Mouse (Mus musculus) forebrain, embryonic 12.5 days (tissue): Measurements from ENCODE around the gene Slc36a4. TPM values are rescaled to one million over a fixed set of nuclear protein-coding genes. Genes with fewer than 3 reads are reported as not detected.
A peak's percentile ranks its signal among the peaks of the same experiment; 100 is the strongest.

ENCODE experiments used
- ATAC-seq: fragments of 200-750 bp; cut with Nextera tagmentation; 2 replicates; pipeline ENCODE4 v1.8.0; 2017; ENCODE audit warnings: moderate TSS enrichment; ENCODE audit not compliant: low FRiP score
- H3K27ac ChIP-seq: fragments of 300-500 bp; sonication (generic); 2 replicates; pipeline ENCODE4 v1.5.1; 2016; ENCODE audit warnings: mild to moderate bottlenecking
- H3K27me3 ChIP-seq: fragments of 300-500 bp; sonication (generic); 2 replicates; pipeline ENCODE4 v1.6.1; 2016; ENCODE audit warnings: mild to moderate bottlenecking
- H3K36me3 ChIP-seq: fragments of 300-500 bp; sonication (generic); replicated peaks from 2 replicates; pipeline ENCODE4 v1.6.1; 2016; ENCODE audit warnings: mild to moderate bottlenecking
- H3K4me1 ChIP-seq: fragments of 300-500 bp; sonication (generic); 2 replicates; pipeline ENCODE4 v1.6.1; 2016
- H3K4me2 ChIP-seq: fragments of 300-500 bp; sonication (generic); 2 replicates; pipeline ENCODE4 v1.6.1; 2016; ENCODE audit warnings: mild to moderate bottlenecking, moderate library complexity
- H3K4me3 ChIP-seq: fragments of 300-500 bp; sonication (generic); replicated peaks from 2 replicates; pipeline ENCODE4 v1.5.1; 2016; ENCODE audit warnings: mild to moderate bottlenecking
- H3K9ac ChIP-seq: fragments of 300-500 bp; sonication (generic); 2 replicates; pipeline ENCODE4 v1.6.1; 2016; ENCODE audit warnings: mild to moderate bottlenecking
- H3K9me3 ChIP-seq: fragments of 300-500 bp; sonication (generic); 2 replicates; pipeline ENCODE4 v1.6.1; 2016
- WGBS: fragments of 180-500 bp; shearing (Covaris S2); methylation state at CpG from one replicate; pipeline ENCODE4 v1.1.7; 2016; 5-methylcytosine and 5-hydroxymethylcytosine counted together
- polyA plus RNA-seq: library from polyadenylated mRNA; unstranded; fragments of >200 nt; fragmentation: Nextera tagmentation; extraction: Ambion mirVana; gene quantifications from 2 replicates; pipeline ENCODE4 v1.2.1, GENCODE M21; 2016

Gene Slc36a4
- polyA plus RNA-seq, 1 experiment from 2014 or later, result 22.3 TPM

DNA sequence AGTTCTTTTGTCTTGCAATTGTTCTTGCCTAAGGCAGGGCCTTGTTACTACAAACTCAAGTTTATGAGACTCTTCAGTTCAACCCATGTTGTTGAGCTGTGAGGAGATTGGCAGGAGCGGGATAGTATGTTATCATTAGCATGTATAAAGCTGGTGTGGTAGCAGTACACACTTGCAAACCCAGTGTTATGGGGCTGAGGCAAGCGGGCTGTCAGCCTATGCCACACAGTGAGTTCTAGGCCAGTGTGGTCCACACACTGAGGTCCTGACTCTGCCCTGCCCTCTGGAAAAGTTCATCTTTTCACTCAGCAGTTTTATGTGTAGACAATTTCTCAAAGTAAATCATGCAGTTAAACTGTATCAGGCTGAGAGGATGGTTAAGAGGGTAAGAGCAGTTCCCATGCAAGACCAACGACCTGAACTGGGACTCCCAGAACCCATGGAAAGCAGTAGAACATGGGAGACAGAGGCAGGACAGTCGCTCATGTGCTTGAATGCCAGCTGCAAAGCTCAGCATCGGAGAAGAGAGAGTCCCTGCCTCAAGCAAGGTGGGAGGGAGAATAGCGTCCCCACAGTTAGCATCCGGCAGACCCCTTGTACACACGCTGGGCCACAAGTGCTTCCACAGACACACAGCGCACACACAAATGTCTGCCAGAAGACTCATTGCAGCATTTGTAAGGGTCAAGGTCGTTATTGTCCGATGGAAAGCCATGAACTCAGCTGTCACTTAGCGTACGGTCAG lies 1.5 kb downstream of the Slc36a4 start:
- Histone ChIP-seq H3K4me1 (peaks cover 25% of the 10 kb centered on the region), H3K9ac (peak overlapping the region; percentile 90; the same call in 1 of the 2 replicates)

GRCm38 (mm10) chr9:15711676-15712075 lies 2.1 kb downstream of the Slc36a4 start:
- Histone ChIP-seq H3K9me3 (no peaks in the 10 kb centered on the region), H3K4me1 (peaks cover 25% of the 10 kb centered on the region), H3K36me3 (no peaks in the 10 kb centered on the region), H3K4me2 (0 out of 2 replicates have a peak overlapping the region, but pooled peaks have one; percentile 89), H3K27ac (no peak overlapping the region), H3K27me3 (no peaks in the 10 kb centered on the region), H3K9ac (no peak overlapping the region), H3K4me3 (no peak overlapping the region; the same call in 1 of the 2 replicates)
- WGBS, result 91% methylated on average over 7 of the region's 7 CpGs
- no peak for ATAC-seq

More for the DNA sequence above, 1.5 kb downstream of the Slc36a4 start:
- peak overlapping the region; percentile 89 for H3K4me2 ChIP-seq
- H3K36me3 ChIP-seq, result no peaks in the 10 kb centered on the region
- no peaks in the 10 kb centered on the region for H3K9me3 ChIP-seq
- H3K4me3 ChIP-seq, result peak overlapping the region; percentile 70
- no peak for ATAC-seq
- no peaks in the 10 kb centered on the region for H3K27me3 ChIP-seq
- WGBS, result 88% methylated on average over 13 of the region's 13 CpGs
- H3K27ac ChIP-seq, result no peak overlapping the region

- WGBS, result 86% methylated on average over 4 of the region's 4 CpGs
- ATAC-seq, result no peak
Observed at GRCm38 (mm10) chr9:15714792-15715191, 5.3 kb downstream of the Slc36a4 start.

DNA sequence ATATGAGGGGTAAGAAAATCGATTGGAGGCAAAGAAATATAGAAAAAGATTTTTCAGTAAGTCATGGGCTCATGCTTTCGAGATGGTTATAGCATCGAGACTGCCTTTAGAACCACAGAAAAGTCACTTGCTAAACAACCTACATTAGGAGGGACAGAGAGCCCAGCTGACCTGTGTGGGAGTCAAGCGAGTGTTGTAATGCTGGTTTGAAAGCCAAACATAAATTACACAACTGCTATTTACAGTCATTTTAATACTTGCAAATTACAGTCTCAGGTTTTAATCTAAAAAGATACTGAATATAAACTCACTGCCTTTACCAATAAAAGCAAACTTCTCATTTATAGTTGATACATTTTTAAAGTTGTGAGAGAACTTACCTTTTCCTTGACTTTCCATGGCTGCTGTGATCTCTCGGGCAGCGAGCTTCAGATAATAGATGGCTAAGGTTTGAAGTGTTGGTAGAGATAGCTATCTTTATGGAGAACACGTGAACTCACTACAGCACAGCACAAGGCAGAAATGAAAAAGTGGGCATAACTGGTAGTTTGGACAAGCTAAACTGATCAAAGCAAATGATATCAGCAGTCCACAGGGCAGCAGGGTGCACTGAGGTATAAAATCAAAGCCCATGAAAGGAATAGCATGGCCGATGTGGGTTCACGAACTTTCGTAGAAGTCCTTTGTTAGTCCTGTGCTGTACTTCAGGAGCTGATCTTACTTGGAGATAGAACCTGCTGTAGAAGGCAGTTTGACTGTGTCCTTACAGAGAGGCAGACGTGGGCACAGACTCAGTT lies 5.9 kb downstream of the Slc36a4 start:
- H3K27me3 ChIP-seq, result no peaks in the 10 kb centered on the region
- no peak overlapping the region for H3K27ac ChIP-seq
- H3K4me3 ChIP-seq, result no peak overlapping the region
- no peaks in the 10 kb centered on the region for H3K36me3 ChIP-seq
- peaks cover 22% of the 10 kb centered on the region for H3K4me1 ChIP-seq
- 88% methylated on average over 11 of the region's 11 CpGs for WGBS
- ATAC-seq, result no peak
- H3K9ac ChIP-seq, result no peak overlapping the region
- no peaks in the 10 kb centered on the region for H3K9me3 ChIP-seq
- no peak overlapping the region for H3K4me2 ChIP-seq

More at GRCm38 (mm10) chr9:15714792-15715191, 5.3 kb downstream of the Slc36a4 start:
- Histone ChIP-seq H3K27ac (no peak overlapping the region), H3K4me2 (no peak overlapping the region), H3K9me3 (no peaks in the 10 kb centered on the region), H3K4me3 (no peak overlapping the region), H3K27me3 (no peaks in the 10 kb centered on the region), H3K4me1 (peaks cover 25% of the 10 kb centered on the region), H3K9ac (no peak overlapping the region), H3K36me3 (no peaks in the 10 kb centered on the region)

DNA sequence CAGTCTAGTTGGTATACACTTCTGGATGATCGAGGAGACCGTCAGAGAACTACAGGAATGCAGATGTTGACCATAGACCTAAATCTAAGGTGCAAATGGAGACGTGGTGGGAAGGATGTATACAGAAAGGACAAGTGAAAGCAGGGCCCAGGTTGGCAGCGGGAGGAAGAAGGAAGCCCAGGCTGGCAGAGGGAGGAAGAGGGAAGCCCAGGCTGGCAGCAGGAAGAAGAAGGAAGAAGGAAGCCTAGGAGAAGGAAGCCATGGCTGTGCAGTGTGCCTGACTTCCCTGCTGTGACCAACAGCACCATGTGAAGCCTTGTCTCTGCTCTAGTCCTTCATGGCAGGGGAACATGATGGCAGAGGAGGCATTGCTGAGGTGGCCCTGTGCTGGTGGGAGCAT lies 7.8 kb downstream of the Slc36a4 start:
- H3K9me3 ChIP-seq, result no peaks in the 10 kb centered on the region
- H3K36me3 ChIP-seq, result peaks cover under 1% of the 10 kb centered on the region; the same call in 1 of the 2 replicates
- WGBS, result 94% methylated on average over 4 of the region's 4 CpGs
- no peak overlapping the region for H3K4me2 ChIP-seq
- no peak overlapping the region for H3K27ac ChIP-seq
- no peak for ATAC-seq
- peaks cover 17% of the 10 kb centered on the region for H3K4me1 ChIP-seq
- H3K27me3 ChIP-seq, result no peaks in the 10 kb centered on the region
- H3K9ac ChIP-seq, result no peak overlapping the region
- no peak overlapping the region for H3K4me3 ChIP-seq

- Histone ChIP-seq H3K27me3 (no peaks in the 10 kb centered on the region), H3K4me2 (no peak overlapping the region), H3K9me3 (no peaks in the 10 kb centered on the region), H3K4me3 (no peak overlapping the region), H3K4me1 (peaks cover 16% of the 10 kb centered on the region), H3K36me3 (peaks cover 6% of the 10 kb centered on the region; the same call in 1 of the 2 replicates), H3K27ac (no peak overlapping the region), H3K9ac (no peak overlapping the region)
- 89% methylated on average over 6 of the region's 6 CpGs for WGBS
- no peak for ATAC-seq
Observed at GRCm38 (mm10) chr9:15718295-15718694, 8.8 kb downstream of the Slc36a4 start.

GRCm38 (mm10) chr9:15719594-15719993 lies 10.1 kb downstream of the Slc36a4 start:
- H3K4me1 ChIP-seq, result peaks cover 16% of the 10 kb centered on the region
- H3K9ac ChIP-seq, result no peak overlapping the region
- H3K4me3 ChIP-seq, result no peak overlapping the region
- WGBS, result 90% methylated on average over 14 of the region's 14 CpGs
- no peak overlapping the region for H3K4me2 ChIP-seq
- H3K27me3 ChIP-seq, result no peaks in the 10 kb centered on the region
- no peaks in the 10 kb centered on the region for H3K9me3 ChIP-seq
- peaks cover 19% of the 10 kb centered on the region for H3K36me3 ChIP-seq
- no peak overlapping the region for H3K27ac ChIP-seq
- no peak for ATAC-seq

DNA sequence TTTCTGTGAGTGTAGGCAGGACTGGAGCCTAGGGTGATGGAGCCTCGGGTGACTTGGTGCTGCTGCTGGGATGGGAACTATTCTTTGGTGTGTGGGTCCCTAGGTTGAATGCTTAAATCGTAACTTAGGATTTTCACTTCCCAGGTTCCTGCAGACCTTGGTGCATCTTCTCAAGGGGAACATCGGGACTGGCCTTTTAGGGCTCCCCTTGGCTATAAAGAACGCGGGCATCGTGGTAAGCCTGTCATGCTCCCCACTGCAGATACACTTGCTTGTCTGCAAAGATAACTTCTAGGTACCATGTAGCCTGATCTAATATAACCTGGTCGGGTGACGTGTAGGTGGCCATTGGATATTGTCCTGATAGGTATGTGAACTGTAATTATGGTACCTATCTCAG lies 11.0 kb downstream of the Slc36a4 start:
- H3K9ac ChIP-seq, result no peak overlapping the region
- peaks cover 27% of the 10 kb centered on the region for H3K36me3 ChIP-seq
- no peaks in the 10 kb centered on the region for H3K9me3 ChIP-seq
- no peak overlapping the region for H3K4me2 ChIP-seq
- H3K4me3 ChIP-seq, result no peak overlapping the region
- H3K4me1 ChIP-seq, result peaks cover 16% of the 10 kb centered on the region
- no peaks in the 10 kb centered on the region for H3K27me3 ChIP-seq
- H3K27ac ChIP-seq, result peak overlapping the region; percentile 68
- WGBS, result 91% methylated on average over 8 of the region's 8 CpGs
- ATAC-seq, result no peak

DNA sequence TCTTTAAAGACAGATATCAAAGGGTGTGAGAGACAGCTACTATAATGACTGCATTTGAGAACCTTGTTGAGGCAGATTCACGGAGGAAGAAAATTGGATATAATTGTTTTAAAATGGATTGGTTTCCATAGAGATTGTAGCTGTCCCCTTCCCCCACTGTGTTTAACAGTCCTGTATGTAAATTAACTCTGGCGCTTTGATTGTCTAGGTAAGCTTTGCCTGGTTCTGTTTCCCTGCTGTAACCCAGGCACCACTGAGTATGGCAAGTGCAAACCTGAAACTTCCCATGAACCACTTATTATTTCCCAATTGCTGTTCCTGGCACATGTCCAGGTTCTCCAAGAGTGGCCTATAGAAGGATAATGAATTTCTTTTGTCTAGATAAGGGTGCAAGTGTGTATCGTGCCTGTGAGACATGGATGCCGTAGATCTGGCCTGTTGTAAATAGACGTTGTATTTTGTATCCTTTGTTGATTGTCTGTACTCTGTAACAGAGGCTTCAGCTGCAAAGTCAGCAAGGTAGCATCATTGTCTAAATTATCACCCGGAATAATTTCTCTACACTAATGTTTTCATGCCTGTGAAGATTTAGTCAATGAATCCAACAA lies 11.8 kb downstream of the Slc36a4 start:
- peaks cover 35% of the 10 kb centered on the region for H3K36me3 ChIP-seq

DNA sequence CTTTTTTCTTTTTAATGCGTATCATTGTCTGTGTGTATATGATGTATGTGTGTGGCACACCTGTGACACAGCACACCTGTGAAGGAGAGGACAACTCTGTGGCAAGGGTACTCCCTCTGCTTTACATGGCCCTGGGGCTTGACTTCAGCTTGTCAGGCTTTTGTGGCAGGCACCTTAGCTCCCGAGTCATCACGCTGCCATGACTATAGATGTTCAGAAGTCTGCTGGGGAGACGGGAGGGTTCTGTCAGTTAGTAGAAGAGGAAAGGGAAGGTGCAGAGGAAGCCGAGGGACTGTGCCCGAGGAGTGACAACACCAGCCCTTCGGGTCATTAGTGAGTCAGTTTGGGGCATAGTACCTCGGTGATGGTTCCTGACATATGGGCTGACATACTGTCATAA lies 13.0 kb downstream of the Slc36a4 start:
- 89% methylated on average over 8 of the region's 8 CpGs for WGBS
- H3K27ac ChIP-seq, result peak overlapping the region; percentile 13; the same call in 1 of the 2 replicates

More for the DNA sequence above, 11.8 kb downstream of the Slc36a4 start:
- Histone ChIP-seq H3K4me2 (0 out of 2 replicates have a peak overlapping the region, but pooled peaks have one; percentile 1), H3K27me3 (no peaks in the 10 kb centered on the region), H3K9ac (no peak overlapping the region), H3K4me3 (no peak overlapping the region), H3K27ac (peak overlapping the region; percentile 77), H3K4me1 (peaks cover 16% of the 10 kb centered on the region), H3K9me3 (no peaks in the 10 kb centered on the region)
- ATAC-seq, result peak; percentile 93
- 37% methylated on average over 6 of the region's 6 CpGs for WGBS

DNA sequence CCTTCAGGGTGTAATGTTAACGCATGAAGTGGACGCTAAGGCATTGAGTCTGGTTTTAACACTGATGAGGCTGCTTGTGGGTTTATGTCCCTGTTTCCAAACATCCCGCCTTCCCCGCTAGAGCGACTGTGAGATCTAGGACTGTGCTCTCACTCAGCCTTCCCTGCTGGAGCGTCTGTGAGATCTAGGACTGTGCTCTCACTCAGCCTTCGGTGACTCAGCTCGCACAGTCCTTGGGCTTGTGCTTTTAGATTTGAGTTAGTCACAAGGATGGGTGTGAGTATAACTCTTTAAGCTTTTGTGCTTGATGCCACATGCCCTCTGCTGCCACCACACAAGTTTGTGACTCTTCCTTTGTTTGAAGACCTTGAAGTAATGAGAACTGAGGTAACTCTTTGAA lies 17.6 kb downstream of the Slc36a4 start:
- ATAC-seq, result no peak
- WGBS, result 94% methylated on average over 8 of the region's 8 CpGs
- Histone ChIP-seq H3K4me1 (peaks cover 6% of the 10 kb centered on the region), H3K27me3 (no peaks in the 10 kb centered on the region), H3K4me3 (no peak overlapping the region), H3K9ac (no peak overlapping the region), H3K27ac (no peak overlapping the region), H3K9me3 (no peaks in the 10 kb centered on the region), H3K36me3 (peaks cover 73% of the 10 kb centered on the region), H3K4me2 (no peak overlapping the region)

More for the DNA sequence above, 13.0 kb downstream of the Slc36a4 start:
- H3K36me3 ChIP-seq, result peaks cover 46% of the 10 kb centered on the region
- H3K27me3 ChIP-seq, result no peaks in the 10 kb centered on the region
- no peak overlapping the region for H3K4me3 ChIP-seq
- peaks cover 16% of the 10 kb centered on the region for H3K4me1 ChIP-seq
- H3K4me2 ChIP-seq, result no peak overlapping the region
- H3K9ac ChIP-seq, result no peak overlapping the region
- no peaks in the 10 kb centered on the region for H3K9me3 ChIP-seq
- no peak for ATAC-seq
